Comparison of ENCODE assay signal across 17 mouse cellular contexts in the genomic region with DNA sequence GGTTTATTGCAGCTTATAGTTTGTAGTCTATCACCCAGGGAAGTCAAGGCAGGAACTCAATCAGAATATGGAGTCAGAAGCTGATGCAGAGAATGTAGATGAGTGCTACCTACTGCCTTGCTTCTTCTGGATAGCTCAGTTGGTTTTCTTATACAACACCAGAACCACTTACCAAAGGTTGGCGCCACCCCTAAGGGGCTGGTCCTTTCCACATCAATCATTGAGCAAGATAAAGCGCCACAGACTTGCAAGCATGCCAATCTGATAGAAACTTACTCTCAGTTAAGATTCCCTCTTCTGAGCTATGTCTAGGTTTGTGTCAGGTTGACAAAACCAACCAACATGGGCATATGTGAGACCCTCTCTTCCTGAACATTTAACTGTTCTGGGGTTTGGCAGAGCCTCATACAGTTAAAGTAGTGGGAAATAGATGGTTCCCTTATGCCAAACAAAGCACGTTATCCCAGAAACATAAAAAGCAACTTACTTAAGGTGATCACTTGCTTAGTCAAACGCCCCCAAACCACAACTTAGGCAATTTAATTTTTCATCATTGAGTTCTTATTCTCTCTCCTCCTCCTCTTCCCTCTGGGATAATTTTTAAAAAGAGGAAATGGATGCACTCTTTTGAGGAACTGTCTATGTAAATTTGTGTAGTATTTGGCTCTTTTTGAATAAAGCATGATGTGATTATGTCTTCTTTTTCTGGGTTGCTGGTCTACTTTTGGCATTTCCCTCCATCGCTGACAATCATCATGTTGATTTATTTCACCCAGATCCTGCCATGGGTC.
DNase-seq lines count a peak whose midpoint lies in the region; ATAC-seq and TF ChIP-seq lines count a peak whose summit lies in the region.
"Had no signal": no experiment of that assay in that cellular context is flagged by ENCODE, and none has a peak within 500 bp of the region (broad histone marks: within the 10 kb centered on the region; RNA-seq: fewer than 3 reads in every experiment).

No protein-coding gene starts in this region.

- DNase-seq in adrenal gland, postnatal 14 days: peak; percentile 31
- no peak for DNase-seq in adrenal gland, adult 8-10 months
- DNase-seq in thymus, postnatal 4 days: peak; percentile 7
- no peak for DNase-seq in thymus, adult 2 months
- no peak for DNase-seq in ovary, postnatal 36 days (ENCODE audit: low spot score)
- DNase-seq: cerebellum, adult 11-12 months; cerebellum, adult 9-10 months; cerebellum, postnatal 36 days; gastrocnemius, postnatal 10 days; heart, postnatal 36 days had no signal

- H3K4me3 ChIP-seq in thymus, adult 2 months (ENCODE audit: control insufficient read depth, insufficient read depth, low read length): no peak overlapping the region
- no peak overlapping the region for H3K4me3 ChIP-seq in forebrain, embryonic 13.5 days
- H3K4me3 ChIP-seq: embryonic facial prominence, embryonic 10.5 days; heart, embryonic 13.5 days; hindbrain, embryonic 15.5 days had no signal

- H3K36me3 ChIP-seq in thymus, adult 2 months (ENCODE audit: control insufficient read depth, insufficient read depth, low read length): no peaks in the 10 kb centered on the region
- no peaks in the 10 kb centered on the region for H3K36me3 ChIP-seq in forebrain, embryonic 13.5 days (ENCODE audit: poor library complexity, severe bottlenecking)
- H3K36me3 ChIP-seq: embryonic facial prominence, embryonic 10.5 days; heart, embryonic 13.5 days; hindbrain, embryonic 15.5 days had no signal

- no peak overlapping the region for H3K9ac ChIP-seq in forebrain, embryonic 13.5 days
- H3K9ac ChIP-seq: heart, embryonic 13.5 days; hindbrain, embryonic 15.5 days had no signal

- 80% methylated on average over 5 of the region's 5 CpGs for WGBS in thymus, adult 2 months
- WGBS in forebrain, embryonic 13.5 days: 89% methylated on average over 5 of the region's 5 CpGs

- H3K9me3 ChIP-seq in forebrain, embryonic 13.5 days (replicated peaks): no peaks in the 10 kb centered on the region
- H3K9me3 ChIP-seq: embryonic facial prominence, embryonic 10.5 days; heart, embryonic 13.5 days; hindbrain, embryonic 15.5 days had no signal

- H3K27me3 ChIP-seq in thymus, adult 2 months (ENCODE audit: control insufficient read depth, insufficient read depth, low read length): no peaks in the 10 kb centered on the region
- no peaks in the 10 kb centered on the region for H3K27me3 ChIP-seq in forebrain, embryonic 13.5 days
- H3K27me3 ChIP-seq: heart, embryonic 13.5 days; hindbrain, embryonic 15.5 days had no signal

- ATAC-seq in megakaryocyte, adult 5-6 weeks (ENCODE audit: poor library complexity, severe bottlenecking): peak; percentile 61
- no peak for ATAC-seq in forebrain, embryonic 13.5 days
- ATAC-seq: forebrain, embryonic 14.5 days; intestine, embryonic 16.5 days had no signal

- no peaks in the 10 kb centered on the region for H3K4me1 ChIP-seq in thymus, adult 2 months (replicated peaks; ENCODE audit: control insufficient read depth, insufficient read depth, low read length)
- H3K4me1 ChIP-seq in forebrain, embryonic 13.5 days: no peaks in the 10 kb centered on the region
- H3K4me1 ChIP-seq: embryonic facial prominence, embryonic 10.5 days; heart, embryonic 13.5 days; hindbrain, embryonic 15.5 days had no signal

- no peak for TF ChIP-seq CTCF in thymus, adult 2 months (IDR thresholded peaks at IDR 0.05; ENCODE audit: borderline replicate concordance, control insufficient read depth, extremely low read depth, insufficient read depth, low read length, poor library complexity)

- TF ChIP-seq POLR2A in thymus, adult 2 months (IDR thresholded peaks at IDR 0.05; ENCODE audit: control insufficient read depth, extremely low read depth, insufficient read depth, low read length, poor library complexity): no peak

- no peak overlapping the region for H3K27ac ChIP-seq in thymus, adult 2 months (ENCODE audit: control insufficient read depth, insufficient read depth, low read length)
- no peak overlapping the region for H3K27ac ChIP-seq in forebrain, embryonic 13.5 days
- H3K27ac ChIP-seq: embryonic facial prominence, embryonic 10.5 days; heart, embryonic 13.5 days; hindbrain, embryonic 15.5 days had no signal

- H3K4me2 ChIP-seq in forebrain, embryonic 13.5 days: no peak overlapping the region
- H3K4me2 ChIP-seq: heart, embryonic 13.5 days; hindbrain, embryonic 15.5 days had no signal

Comparison
In these comparisons a context has a peak if more than half of its experiments do, and no peak if none do; other contexts are left out.
1. DNase-seq: peak in adrenal gland, postnatal 14 days (single experiment) and thymus, postnatal 4 days (single experiment); none in adrenal gland, adult 8-10 months (single experiment), thymus, adult 2 months (single experiment) and ovary, postnatal 36 days (single experiment).